18 mouse cellular contexts compared by ENCODE assay signal in the genomic region with DNA sequence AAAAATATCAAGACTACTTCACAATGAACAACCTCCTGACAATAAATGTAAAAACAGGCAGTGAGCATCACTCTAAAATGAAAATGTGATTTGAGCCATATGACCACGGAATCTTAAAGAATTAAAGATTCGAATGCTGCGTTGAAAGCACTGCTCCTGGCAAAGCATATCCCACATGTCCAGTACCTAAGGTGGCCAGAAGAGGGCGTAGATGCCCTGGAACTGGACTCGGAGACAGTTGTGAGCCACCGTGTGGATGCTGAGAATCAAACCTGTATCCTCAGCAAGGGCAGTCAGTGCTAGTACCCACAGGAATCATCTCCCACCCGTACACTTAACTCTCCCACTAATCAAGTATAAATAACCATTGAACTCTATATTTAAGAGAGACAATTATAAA.
DNase-seq lines count a peak whose midpoint lies in the region; ATAC-seq and TF ChIP-seq lines count a peak whose summit lies in the region.
"Had no signal": no experiment of that assay in that cellular context is flagged by ENCODE, and none has a peak within 500 bp of the region (broad histone marks: within the 10 kb centered on the region; RNA-seq: fewer than 3 reads in every experiment).

No protein-coding gene starts in this region.

- H3K9ac ChIP-seq in heart, adult 2 months (ENCODE audit: low read depth, low read length): no peak overlapping the region
- no peak overlapping the region for H3K9ac ChIP-seq in liver, adult 2 months (ENCODE audit: low read depth, low read length)
- H3K9ac ChIP-seq in liver, embryonic 12.5 days: no peak overlapping the region
- H3K9ac ChIP-seq: limb, embryonic 13.5 days had no signal

- DNase-seq in heart, adult 2 months: no peak
- DNase-seq in heart, adult 9 months (ENCODE audit: low spot score in 2 of 2): no peak
- DNase-seq in liver, adult 2 months (ENCODE audit: extremely low read depth, low read depth, low spot score): no peak
- DNase-seq in ZHBTc4 (ENCODE audit: low read depth, low spot score) (peak; percentile 57), MN1 (ENCODE audit: low spot score) (no peak)
- DNase-seq: adrenal gland, adult 2 months; cerebellum, adult 2 months; gastrocnemius, postnatal 36 days; right cerebral cortex, adult 18-20 months; spleen, adult 18-20 months; thymus, postnatal 36 days had no signal

- H3K4me2 ChIP-seq in liver, embryonic 12.5 days: no peak overlapping the region
- H3K4me2 ChIP-seq: limb, embryonic 13.5 days had no signal

- no peaks in the 10 kb centered on the region for H3K4me1 ChIP-seq in heart, adult 2 months (ENCODE audit: control insufficient read depth, insufficient read depth, low read length)
- H3K4me1 ChIP-seq in liver, adult 2 months (ENCODE audit: control insufficient read depth, insufficient read depth, low read length): no peaks in the 10 kb centered on the region
- H3K4me1 ChIP-seq in liver, embryonic 12.5 days: no peaks in the 10 kb centered on the region
- H3K4me1 ChIP-seq in E14TG2a.4 (replicated peaks; ENCODE audit: low read depth, low read length): peaks cover 5% of the 10 kb centered on the region

- TF ChIP-seq CTCF in heart, adult 2 months (IDR thresholded peaks at IDR 0.05): 0 out of 2 replicates have a peak, but pooled peaks have one; percentile 14
- 0 out of 2 replicates have a peak, but pooled peaks have one; percentile 11 for TF ChIP-seq CTCF in liver, adult 2 months (IDR thresholded peaks at IDR 0.05; ENCODE audit: low read depth, low read length)
- TF ChIP-seq CTCF in E14TG2a.4 (conservative IDR thresholded peaks at IDR 0.05; ENCODE audit: low read length): peak; percentile 50

- no peaks in the 10 kb centered on the region for H3K36me3 ChIP-seq in heart, adult 2 months (ENCODE audit: control insufficient read depth, insufficient read depth, low read length)
- no peaks in the 10 kb centered on the region for H3K36me3 ChIP-seq in liver, adult 2 months (ENCODE audit: control insufficient read depth, insufficient read depth, low read length)
- H3K36me3 ChIP-seq in liver, embryonic 12.5 days: no peaks in the 10 kb centered on the region
- no peaks in the 10 kb centered on the region for H3K36me3 ChIP-seq in E14TG2a.4 (ENCODE audit: insufficient read depth, low read length)
- H3K36me3 ChIP-seq: embryonic facial prominence, embryonic 10.5 days; limb, embryonic 13.5 days had no signal

- ATAC-seq in liver, embryonic 12.5 days: no peak
- ATAC-seq in activated CD4-positive, CD25-positive, alpha-beta regulatory T cell, adult 4 months: no peak
- ATAC-seq: forebrain, embryonic 14.5 days; inflammation-experienced regulatory T-cells, adult 6 months had no signal

- intact Hi-C loops in heart, adult 2 months (cut with DNase I): no loop called here

- no peaks in the 10 kb centered on the region for H3K9me3 ChIP-seq in liver, embryonic 12.5 days (replicated peaks)
- 0 out of 2 replicates have a peak, but pooled peaks cover 3% of the 10 kb centered on the region for H3K9me3 ChIP-seq in E14TG2a.4 (ENCODE audit: low read length)
- H3K9me3 ChIP-seq: embryonic facial prominence, embryonic 10.5 days; limb, embryonic 13.5 days had no signal

- H3K27ac ChIP-seq in heart, adult 2 months: no peak overlapping the region
- H3K27ac ChIP-seq in liver, adult 2 months (replicated peaks; ENCODE audit: insufficient read depth, low read depth, low read length): no peak overlapping the region
- no peak overlapping the region for H3K27ac ChIP-seq in liver, embryonic 12.5 days
- H3K27ac ChIP-seq: embryonic facial prominence, embryonic 10.5 days; limb, embryonic 13.5 days had no signal

- TF ChIP-seq EP300 in heart, adult 2 months (IDR thresholded peaks at IDR 0.05; ENCODE audit: insufficient read depth, low read depth, low read length): no peak

- no peak overlapping the region for H3K4me3 ChIP-seq in heart, adult 2 months
- H3K4me3 ChIP-seq in liver, adult 2 months (ENCODE audit: insufficient read depth, low read depth, low read length): no peak overlapping the region
- no peak overlapping the region for H3K4me3 ChIP-seq in liver, embryonic 12.5 days
- H3K4me3 ChIP-seq in E14TG2a.4 (replicated peaks; ENCODE audit: low read length): no peak overlapping the region
- H3K4me3 ChIP-seq: embryonic facial prominence, embryonic 10.5 days; limb, embryonic 13.5 days had no signal

- 80% methylated on average over 7 of the region's 7 CpGs for WGBS in heart, adult 2 months
- WGBS in liver, adult 2 months: 87% methylated on average over 7 of the region's 7 CpGs
- 54% methylated on average over 7 of the region's 7 CpGs for WGBS in liver, embryonic 12.5 days (ENCODE audit: insufficient replicate concordance)

- no peaks in the 10 kb centered on the region for H3K79me2 ChIP-seq in heart, adult 2 months (replicated peaks; ENCODE audit: control insufficient read depth, insufficient read depth, low read length)
- H3K79me2 ChIP-seq in liver, adult 2 months (ENCODE audit: control insufficient read depth, insufficient read depth, low read length): no peaks in the 10 kb centered on the region

- TF ChIP-seq POLR2A in heart, adult 2 months (IDR thresholded peaks at IDR 0.05; ENCODE audit: insufficient read depth, low read depth, low read length): no peak
- TF ChIP-seq POLR2A in liver, adult 2 months (IDR thresholded peaks at IDR 0.05; ENCODE audit: extremely low read depth, insufficient read depth, low read length): no peak

- H3K27me3 ChIP-seq in heart, adult 2 months (ENCODE audit: control insufficient read depth, insufficient read depth, low read length): no peaks in the 10 kb centered on the region
- peaks cover 4% of the 10 kb centered on the region for H3K27me3 ChIP-seq in liver, adult 2 months (ENCODE audit: control insufficient read depth, insufficient read depth, low read length)
- peaks cover 12% of the 10 kb centered on the region for H3K27me3 ChIP-seq in liver, embryonic 12.5 days (replicated peaks)
- peaks cover 15% of the 10 kb centered on the region for H3K27me3 ChIP-seq in E14TG2a.4 (ENCODE audit: insufficient read depth, low read length)
